Mouse (Mus musculus): Measurements from ENCODE around the gene Ptprt. TPM values are rescaled to one million over a fixed set of nuclear protein-coding genes. Genes with fewer than 3 reads are reported as not detected.

Gene Ptprt
- polyA plus RNA-seq, 1 experiment from 2014 or later, result 7.9 TPM

- H3K27ac ChIP-seq (ENCODE audit: low read length), result no peak overlapping the region
Measured at GRCm38 (mm10) chr2:161557874-161558273, 1103.1 kb downstream of the Ptprt start.

GRCm38 (mm10) chr2:161553651-161554050 is 1107.3 kb downstream of the Ptprt start:
- Histone ChIP-seq H3K4me1 (replicated peaks; ENCODE audit: control insufficient read depth, insufficient read depth, low read length) (no peaks in the 10 kb centered on the region), H3K27ac (ENCODE audit: low read length) (no peak overlapping the region), H3K4me2 (ENCODE audit: low read length) (no peak overlapping the region), H3K36me3 (ENCODE audit: control insufficient read depth, insufficient read depth) (no peaks in the 10 kb centered on the region), H3K9ac (replicated peaks; ENCODE audit: low read depth, low read length) (no peak overlapping the region), H3K4me3 (replicated peaks; ENCODE audit: low read length) (no peak overlapping the region), H3K27me3 (replicated peaks; ENCODE audit: control insufficient read depth, insufficient read depth, low read length) (no peaks in the 10 kb centered on the region), H3K9me3 (ENCODE audit: control insufficient read depth, low read length) (no peaks in the 10 kb centered on the region)
- no peak for ATAC-seq
- WGBS, result 87% methylated on average over 9 of the region's 9 CpGs

More at GRCm38 (mm10) chr2:161557874-161558273, 1103.1 kb downstream of the Ptprt start:
- no peak overlapping the region for H3K4me2 ChIP-seq (ENCODE audit: low read length)
- no peak overlapping the region for H3K9ac ChIP-seq (replicated peaks; ENCODE audit: low read depth, low read length)
- no peaks in the 10 kb centered on the region for H3K36me3 ChIP-seq (ENCODE audit: control insufficient read depth, insufficient read depth)
- WGBS, result 83% methylated on average over 4 of the region's 4 CpGs
- no peaks in the 10 kb centered on the region for H3K27me3 ChIP-seq (replicated peaks; ENCODE audit: control insufficient read depth, insufficient read depth, low read length)
- H3K4me3 ChIP-seq (replicated peaks; ENCODE audit: low read length), result no peak overlapping the region
- no peaks in the 10 kb centered on the region for H3K4me1 ChIP-seq (replicated peaks; ENCODE audit: control insufficient read depth, insufficient read depth, low read length)
- no peak for ATAC-seq
- H3K9me3 ChIP-seq (ENCODE audit: control insufficient read depth, low read length), result no peaks in the 10 kb centered on the region

- H3K4me2 ChIP-seq (ENCODE audit: low read length), result no peak overlapping the region
- H3K27ac ChIP-seq (ENCODE audit: low read length), result no peak overlapping the region
- H3K36me3 ChIP-seq (ENCODE audit: control insufficient read depth, insufficient read depth), result no peaks in the 10 kb centered on the region
- H3K27me3 ChIP-seq (replicated peaks; ENCODE audit: control insufficient read depth, insufficient read depth, low read length), result no peaks in the 10 kb centered on the region
- H3K4me1 ChIP-seq (replicated peaks; ENCODE audit: control insufficient read depth, insufficient read depth, low read length), result no peaks in the 10 kb centered on the region
- H3K4me3 ChIP-seq (replicated peaks; ENCODE audit: low read length), result no peak overlapping the region
- H3K9ac ChIP-seq (replicated peaks; ENCODE audit: low read depth, low read length), result no peak overlapping the region
- no peaks in the 10 kb centered on the region for H3K9me3 ChIP-seq (ENCODE audit: control insufficient read depth, low read length)
- no peak for ATAC-seq
- 70% methylated on average over 2 of the region's 2 CpGs for WGBS
Measured at GRCm38 (mm10) chr2:161552011-161552410, 1108.9 kb downstream of the Ptprt start.

- no peak overlapping the region for H3K9ac ChIP-seq (replicated peaks; ENCODE audit: low read depth, low read length)
- ATAC-seq, result no peak
- H3K27me3 ChIP-seq (replicated peaks; ENCODE audit: control insufficient read depth, insufficient read depth, low read length), result no peaks in the 10 kb centered on the region
- no peak overlapping the region for H3K4me2 ChIP-seq (ENCODE audit: low read length)
- H3K4me1 ChIP-seq (replicated peaks; ENCODE audit: control insufficient read depth, insufficient read depth, low read length), result no peaks in the 10 kb centered on the region
- 84% methylated on average over 5 of the region's 5 CpGs for WGBS
- no peak overlapping the region for H3K4me3 ChIP-seq (replicated peaks; ENCODE audit: low read length)
- H3K9me3 ChIP-seq (ENCODE audit: control insufficient read depth, low read length), result no peaks in the 10 kb centered on the region
- H3K36me3 ChIP-seq (ENCODE audit: control insufficient read depth, insufficient read depth), result no peaks in the 10 kb centered on the region
- no peak overlapping the region for H3K27ac ChIP-seq (ENCODE audit: low read length)
Measured at GRCm38 (mm10) chr2:161549577-161549976, 1111.4 kb downstream of the Ptprt start.

- ATAC-seq, result no peak
- Histone ChIP-seq H3K4me3 (replicated peaks; ENCODE audit: low read length) (no peak overlapping the region), H3K36me3 (ENCODE audit: control insufficient read depth, insufficient read depth) (no peaks in the 10 kb centered on the region), H3K27ac (ENCODE audit: low read length) (no peak overlapping the region), H3K4me2 (ENCODE audit: low read length) (no peak overlapping the region), H3K27me3 (replicated peaks; ENCODE audit: control insufficient read depth, insufficient read depth, low read length) (no peaks in the 10 kb centered on the region), H3K9me3 (ENCODE audit: control insufficient read depth, low read length) (no peaks in the 10 kb centered on the region), H3K9ac (replicated peaks; ENCODE audit: low read depth, low read length) (no peak overlapping the region), H3K4me1 (replicated peaks; ENCODE audit: control insufficient read depth, insufficient read depth, low read length) (no peaks in the 10 kb centered on the region)
- WGBS, result 67% methylated on average over 5 of the region's 5 CpGs
Measured at GRCm38 (mm10) chr2:161547318-161547717, 1113.6 kb downstream of the Ptprt start.

GRCm38 (mm10) chr2:161545406-161545805 is 1115.5 kb downstream of the Ptprt start:
- H3K4me3 ChIP-seq (replicated peaks; ENCODE audit: low read length), result no peak overlapping the region
- no peak overlapping the region for H3K9ac ChIP-seq (replicated peaks; ENCODE audit: low read depth, low read length)
- H3K27ac ChIP-seq (ENCODE audit: low read length), result no peak overlapping the region
- no peak for ATAC-seq
- H3K27me3 ChIP-seq (replicated peaks; ENCODE audit: control insufficient read depth, insufficient read depth, low read length), result no peaks in the 10 kb centered on the region
- no peaks in the 10 kb centered on the region for H3K9me3 ChIP-seq (ENCODE audit: control insufficient read depth, low read length)
- no peaks in the 10 kb centered on the region for H3K4me1 ChIP-seq (replicated peaks; ENCODE audit: control insufficient read depth, insufficient read depth, low read length)
- no peaks in the 10 kb centered on the region for H3K36me3 ChIP-seq (ENCODE audit: control insufficient read depth, insufficient read depth)
- 89% methylated on average over 4 of the region's 4 CpGs for WGBS
- H3K4me2 ChIP-seq (ENCODE audit: low read length), result no peak overlapping the region

GRCm38 (mm10) chr2:161534151-161534550 is 1126.8 kb downstream of the Ptprt start:
- no peaks in the 10 kb centered on the region for H3K9me3 ChIP-seq (ENCODE audit: control insufficient read depth, low read length)
- H3K4me3 ChIP-seq (replicated peaks; ENCODE audit: low read length), result no peak overlapping the region
- H3K36me3 ChIP-seq (ENCODE audit: control insufficient read depth, insufficient read depth), result no peaks in the 10 kb centered on the region
- H3K9ac ChIP-seq (replicated peaks; ENCODE audit: low read depth, low read length), result no peak overlapping the region
- peak; percentile 65 for ATAC-seq
- no peaks in the 10 kb centered on the region for H3K27me3 ChIP-seq (replicated peaks; ENCODE audit: control insufficient read depth, insufficient read depth, low read length)
- H3K4me2 ChIP-seq (ENCODE audit: low read length), result no peak overlapping the region
- H3K27ac ChIP-seq (ENCODE audit: low read length), result no peak overlapping the region
- 80% methylated on average over 7 of the region's 7 CpGs for WGBS
- no peaks in the 10 kb centered on the region for H3K4me1 ChIP-seq (replicated peaks; ENCODE audit: control insufficient read depth, insufficient read depth, low read length)

GRCm38 (mm10) chr2:161527192-161527591 is 1133.8 kb downstream of the Ptprt start:
- WGBS, result 94% methylated on average over 1 of the region's 1 CpGs
- no peak overlapping the region for H3K27ac ChIP-seq (ENCODE audit: low read length)
- H3K4me2 ChIP-seq (ENCODE audit: low read length), result no peak overlapping the region
- no peaks in the 10 kb centered on the region for H3K4me1 ChIP-seq (replicated peaks; ENCODE audit: control insufficient read depth, insufficient read depth, low read length)
- no peak overlapping the region for H3K4me3 ChIP-seq (replicated peaks; ENCODE audit: low read length)
- ATAC-seq, result no peak
- no peak overlapping the region for H3K9ac ChIP-seq (replicated peaks; ENCODE audit: low read depth, low read length)
- H3K9me3 ChIP-seq (ENCODE audit: control insufficient read depth, low read length), result no peaks in the 10 kb centered on the region
- no peaks in the 10 kb centered on the region for H3K27me3 ChIP-seq (replicated peaks; ENCODE audit: control insufficient read depth, insufficient read depth, low read length)
- H3K36me3 ChIP-seq (ENCODE audit: control insufficient read depth, insufficient read depth), result no peaks in the 10 kb centered on the region

- Histone ChIP-seq H3K9ac (replicated peaks; ENCODE audit: low read depth, low read length) (no peak overlapping the region), H3K4me3 (replicated peaks; ENCODE audit: low read length) (no peak overlapping the region), H3K27ac (ENCODE audit: low read length) (no peak overlapping the region), H3K4me2 (ENCODE audit: low read length) (no peak overlapping the region), H3K4me1 (replicated peaks; ENCODE audit: control insufficient read depth, insufficient read depth, low read length) (peaks cover 3% of the 10 kb centered on the region; the same call in 1 of the 2 replicates), H3K27me3 (replicated peaks; ENCODE audit: control insufficient read depth, insufficient read depth, low read length) (no peaks in the 10 kb centered on the region), H3K36me3 (ENCODE audit: control insufficient read depth, insufficient read depth) (no peaks in the 10 kb centered on the region), H3K9me3 (ENCODE audit: control insufficient read depth, low read length) (no peaks in the 10 kb centered on the region)
- 51% methylated on average over 2 of the region's 2 CpGs for WGBS
- no peak for ATAC-seq
Measured at GRCm38 (mm10) chr2:161519671-161520070, 1141.3 kb downstream of the Ptprt start.

GRCm38 (mm10) chr2:161516921-161517320 is 1144.0 kb downstream of the Ptprt start:
- no peak overlapping the region for H3K4me2 ChIP-seq (ENCODE audit: low read length)
- H3K27ac ChIP-seq (ENCODE audit: low read length), result no peak overlapping the region
- WGBS, result 15% methylated on average over 5 of the region's 5 CpGs

More at GRCm38 (mm10) chr2:161516921-161517320, 1144.0 kb downstream of the Ptprt start:
- Histone ChIP-seq H3K27me3 (replicated peaks; ENCODE audit: control insufficient read depth, insufficient read depth, low read length) (no peaks in the 10 kb centered on the region), H3K4me3 (replicated peaks; ENCODE audit: low read length) (no peak overlapping the region), H3K9ac (replicated peaks; ENCODE audit: low read depth, low read length) (no peak overlapping the region), H3K4me1 (replicated peaks; ENCODE audit: control insufficient read depth, insufficient read depth, low read length) (peaks cover 3% of the 10 kb centered on the region; the same call in 1 of the 2 replicates), H3K9me3 (ENCODE audit: control insufficient read depth, low read length) (no peaks in the 10 kb centered on the region), H3K36me3 (ENCODE audit: control insufficient read depth, insufficient read depth) (no peaks in the 10 kb centered on the region)
- ATAC-seq, result no peak

Data from forebrain, embryonic 16.5 days (tissue).